Mouse (Mus musculus) layer of hippocampus, adult 9-11 months (tissue): ENCODE results near the gene Gm13083.
"Not testable (repeated sequence)": the region's sequence is repeated elsewhere in the genome, so short reads cannot be mapped to it uniquely, and the experiment has no call there.

Experiments
- DNase-seq: peaks from one replicate; pipeline ENCODE4 v3.0.0; 2022

Gene Gm13083

DNA sequence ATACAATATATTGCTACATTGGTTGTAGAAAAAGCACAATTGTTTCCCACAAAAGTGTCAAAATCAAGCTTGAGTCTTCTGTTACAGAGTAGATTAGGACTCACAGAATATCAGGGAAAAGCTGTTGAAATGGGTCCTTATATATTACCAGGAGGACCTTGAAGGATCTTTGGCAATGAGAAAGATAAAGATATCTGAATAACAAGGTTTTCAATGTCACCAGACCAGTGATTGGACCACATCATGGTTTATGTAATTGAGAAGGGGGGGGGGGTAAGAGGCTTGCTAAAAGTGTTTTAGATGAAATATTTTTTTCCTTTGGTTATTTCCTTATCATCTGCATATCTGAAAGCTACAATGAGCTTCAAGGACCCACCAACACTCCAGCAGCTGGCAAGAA lies at the start of gene Gm13083:
Gene Gm13083, plus strand, starts transcription at position 301 of the 400 bp plus-strand sequence.
- not testable (repeated sequence) for DNase-seq

DNA sequence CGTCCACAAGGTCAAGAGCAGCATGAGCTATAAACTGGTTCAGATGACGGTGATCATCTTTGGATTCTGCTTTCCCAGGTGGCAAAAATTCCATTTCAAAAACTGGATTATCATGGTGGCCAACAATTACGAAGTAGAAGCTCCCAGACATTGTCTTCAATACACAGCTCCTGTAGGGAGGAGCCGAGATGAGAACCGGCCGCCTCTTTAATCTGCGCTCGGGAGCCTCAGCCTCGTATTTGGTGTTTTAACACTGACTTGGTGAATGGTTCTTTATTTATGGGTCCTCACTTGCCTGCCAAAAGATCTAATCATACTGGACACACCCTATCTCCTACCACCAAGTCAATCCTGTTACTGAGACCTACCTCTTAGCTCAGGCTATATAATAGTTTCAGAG lies 2.9 kb upstream of the Gm13083 start:
- not testable (repeated sequence) for DNase-seq

DNA sequence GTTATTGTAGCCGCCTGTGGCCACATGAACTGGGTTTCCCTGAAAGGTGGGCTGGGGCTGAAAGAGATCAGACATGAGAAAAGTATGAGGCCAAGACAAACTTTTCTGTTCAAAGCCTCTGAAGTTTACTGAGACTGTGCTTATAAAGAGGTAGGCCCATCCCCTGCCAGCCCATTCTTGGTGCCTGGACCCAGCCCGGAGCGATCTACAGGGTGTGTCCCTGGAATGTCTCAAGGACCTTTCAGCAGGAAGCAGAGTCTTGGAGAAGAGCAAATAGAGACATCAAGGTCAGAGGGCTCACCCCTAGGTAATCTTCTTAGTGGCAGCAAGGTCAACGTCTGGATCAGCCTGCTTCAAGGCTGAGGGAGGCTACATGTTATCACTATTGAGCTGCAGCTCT lies 3.3 kb downstream of the Gm13083 start:
- not testable (repeated sequence) for DNase-seq

DNA sequence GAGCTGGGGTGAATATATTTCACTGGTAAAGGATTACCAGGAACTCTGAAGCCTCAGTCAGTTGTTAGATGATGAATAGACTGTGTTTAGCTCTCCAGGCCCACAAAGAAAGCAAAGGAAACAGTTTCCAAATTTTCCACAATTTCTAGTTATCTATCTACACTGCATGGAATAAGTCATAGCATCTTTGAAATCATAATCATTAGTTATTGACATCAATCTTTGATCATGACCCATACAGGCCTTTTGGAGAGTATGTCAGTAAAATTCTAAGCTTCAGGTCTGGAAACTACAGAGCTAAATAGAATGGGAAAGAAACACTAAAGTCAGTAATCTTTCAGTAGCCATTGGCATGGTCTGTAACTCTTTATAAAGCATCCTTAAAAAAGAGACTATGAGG lies 42.3 kb downstream of the Gm13083 start, which contains the start of gene Gm13088:
Gene Gm13088, minus strand, starts transcription at position 101 of the 400 bp plus-strand sequence.
- not testable (repeated sequence) for DNase-seq
